Mouse (Mus musculus): ENCODE results near the gene Mogs. TPM values are rescaled to one million over a fixed set of nuclear protein-coding genes. Genes with fewer than 3 reads are reported as not detected.

The Mogs gene
- polyA plus RNA-seq, 1 experiment from 2014 or later: 56.3 TPM

GRCm38 (mm10) chr6:83078324-83078858, 36.9 kb upstream of the Mogs start:
- Histone ChIP-seq H3K27me3 (replicated peaks) (peaks cover 43% of the 10 kb centered on the region), H3K27ac (peak overlapping the region; percentile 77), H3K9ac (peak overlapping the region; percentile 62), H3K4me2 (replicated peaks) (peak overlapping the region; percentile 89), H3K4me1 (replicated peaks) (peaks cover 3% of the 10 kb centered on the region; the same call in 1 of the 2 replicates), H3K36me3 (peaks cover 6% of the 10 kb centered on the region; the same call in 1 of the 2 replicates), H3K9me3 (no peaks in the 10 kb centered on the region), H3K4me3 (replicated peaks) (peak overlapping the region; percentile 78)
- WGBS: under 1% methylated on average over 46 of the region's 46 CpGs
- peak; percentile 96 for ATAC-seq

GRCm38 (mm10) chr6:83080210-83080609, 35.1 kb upstream of the Mogs start:
- 91% methylated on average over 5 of the region's 5 CpGs for WGBS
- Histone ChIP-seq H3K36me3 (peaks cover 6% of the 10 kb centered on the region; the same call in 1 of the 2 replicates), H3K4me2 (replicated peaks) (no peak overlapping the region), H3K9ac (no peak overlapping the region), H3K27ac (no peak overlapping the region), H3K4me1 (replicated peaks) (peaks cover 3% of the 10 kb centered on the region; the same call in 1 of the 2 replicates), H3K9me3 (no peaks in the 10 kb centered on the region), H3K4me3 (replicated peaks) (no peak overlapping the region), H3K27me3 (replicated peaks) (peaks cover 46% of the 10 kb centered on the region)
- no peak for ATAC-seq

- Histone ChIP-seq H3K9ac (no peak overlapping the region), H3K9me3 (no peaks in the 10 kb centered on the region), H3K4me2 (replicated peaks) (no peak overlapping the region), H3K4me1 (replicated peaks) (peaks cover 14% of the 10 kb centered on the region), H3K27me3 (replicated peaks) (peaks cover 56% of the 10 kb centered on the region), H3K4me3 (replicated peaks) (no peak overlapping the region), H3K36me3 (peaks cover 6% of the 10 kb centered on the region; the same call in 1 of the 2 replicates), H3K27ac (no peak overlapping the region)
- ATAC-seq: no peak
- 34% methylated on average over 5 of the region's 5 CpGs for WGBS
Measured at GRCm38 (mm10) chr6:83083497-83083896, 31.8 kb upstream of the Mogs start.

GRCm38 (mm10) chr6:83084477-83084876, 30.8 kb upstream of the Mogs start:
- H3K4me1 ChIP-seq (replicated peaks): peaks cover 14% of the 10 kb centered on the region
- H3K4me2 ChIP-seq (replicated peaks): no peak overlapping the region
- no peak for ATAC-seq
- peaks cover 64% of the 10 kb centered on the region for H3K27me3 ChIP-seq (replicated peaks)
- no peak overlapping the region for H3K27ac ChIP-seq
- H3K9ac ChIP-seq: no peak overlapping the region
- 15% methylated on average over 6 of the region's 6 CpGs for WGBS
- H3K9me3 ChIP-seq: no peaks in the 10 kb centered on the region
- H3K4me3 ChIP-seq (replicated peaks): no peak overlapping the region
- peaks cover 6% of the 10 kb centered on the region; the same call in 1 of the 2 replicates for H3K36me3 ChIP-seq

GRCm38 (mm10) chr6:83086121-83087035, 28.9 kb upstream of the Mogs start, which contains the start of gene Lbx2:
Gene Lbx2 (plus strand): TSS chr6:83086367.
- peaks cover 14% of the 10 kb centered on the region for H3K4me1 ChIP-seq (replicated peaks)
- ATAC-seq: no peak
- H3K27ac ChIP-seq: no peak within 1 kb of the TSS
- H3K27me3 ChIP-seq (replicated peaks): peaks cover 69% of the 10 kb centered on the region
- H3K9ac ChIP-seq: no peak within 1 kb of the TSS
- no peaks in the 10 kb centered on the region for H3K9me3 ChIP-seq
- 5% methylated on average over 41 of the region's 42 CpGs for WGBS
- peak within 1 kb of the TSS; percentile 22 for H3K4me3 ChIP-seq (replicated peaks)
- no peaks in the 10 kb centered on the region for H3K36me3 ChIP-seq
- H3K4me2 ChIP-seq (replicated peaks): peak within 1 kb of the TSS; percentile 56

GRCm38 (mm10) chr6:83087205-83087925, 27.9 kb upstream of the Mogs start:
- H3K27me3 ChIP-seq (replicated peaks): peaks cover 69% of the 10 kb centered on the region
- 4% methylated on average over 47 of the region's 47 CpGs for WGBS
- peak overlapping the region; percentile 56 for H3K4me2 ChIP-seq (replicated peaks)
- no peak; the same call in 1 of the 2 replicates for ATAC-seq
- H3K9ac ChIP-seq: no peak overlapping the region
- H3K36me3 ChIP-seq: no peaks in the 10 kb centered on the region
- peaks cover 14% of the 10 kb centered on the region for H3K4me1 ChIP-seq (replicated peaks)
- H3K27ac ChIP-seq: no peak overlapping the region
- H3K9me3 ChIP-seq: no peaks in the 10 kb centered on the region
- peak overlapping the region; percentile 22 for H3K4me3 ChIP-seq (replicated peaks)

- 17% methylated on average over 9 of the region's 9 CpGs for whole genome bisulfite sequencing
- peaks cover 66% of the 10 kb centered on the region for H3K27me3 ChIP-seq (replicated peaks)
- no peaks in the 10 kb centered on the region for H3K36me3 ChIP-seq
- peak overlapping the region; percentile 22 for H3K4me3 ChIP-seq (replicated peaks)
- no peak overlapping the region for H3K9ac ChIP-seq
- no peak; the same call in 1 of the 2 replicates for ATAC-seq
- no peaks in the 10 kb centered on the region for H3K9me3 ChIP-seq
- no peak overlapping the region for H3K27ac ChIP-seq
- peak overlapping the region; percentile 56 for H3K4me2 ChIP-seq (replicated peaks)
- H3K4me1 ChIP-seq (replicated peaks): peaks cover 14% of the 10 kb centered on the region
Measured at GRCm38 (mm10) chr6:83087926-83088260, 27.4 kb upstream of the Mogs start.

GRCm38 (mm10) chr6:83092416-83093127, 22.7 kb upstream of the Mogs start:
- 28% methylated on average over 6 of the region's 6 CpGs for WGBS

GRCm38 (mm10) chr6:83095968-83096367, 19.3 kb upstream of the Mogs start:
- no peak overlapping the region for H3K4me2 ChIP-seq (replicated peaks)
- 50% methylated on average over 6 of the region's 6 CpGs for WGBS
- H3K36me3 ChIP-seq: no peaks in the 10 kb centered on the region
- no peaks in the 10 kb centered on the region for H3K9me3 ChIP-seq
- H3K4me3 ChIP-seq (replicated peaks): no peak overlapping the region
- H3K9ac ChIP-seq: no peak overlapping the region
- H3K27ac ChIP-seq: no peak overlapping the region
- H3K4me1 ChIP-seq (replicated peaks): no peaks in the 10 kb centered on the region
- ATAC-seq: no peak
- 0 out of 2 replicates have a peak, but pooled peaks cover 2% of the 10 kb centered on the region for H3K27me3 ChIP-seq (replicated peaks)

More at GRCm38 (mm10) chr6:83092416-83093127, 22.7 kb upstream of the Mogs start:
- Histone ChIP-seq H3K27me3 (replicated peaks) (peaks cover 24% of the 10 kb centered on the region), H3K4me1 (replicated peaks) (peaks cover 3% of the 10 kb centered on the region), H3K4me3 (replicated peaks) (no peak overlapping the region), H3K27ac (peak overlapping the region; percentile 44; the same call in 1 of the 2 replicates), H3K4me2 (replicated peaks) (no peak overlapping the region), H3K9ac (no peak overlapping the region), H3K36me3 (no peaks in the 10 kb centered on the region), H3K9me3 (no peaks in the 10 kb centered on the region)
- no peak for ATAC-seq

- Histone ChIP-seq H3K9ac (no peak overlapping the region), H3K27ac (no peak overlapping the region), H3K4me3 (replicated peaks) (no peak overlapping the region), H3K4me2 (replicated peaks) (no peak overlapping the region), H3K27me3 (replicated peaks) (0 out of 2 replicates have a peak, but pooled peaks cover 2% of the 10 kb centered on the region), H3K9me3 (no peaks in the 10 kb centered on the region), H3K36me3 (no peaks in the 10 kb centered on the region), H3K4me1 (replicated peaks) (peaks cover 15% of the 10 kb centered on the region)
- ATAC-seq: no peak
- WGBS: 49% methylated on average over 2 of the region's 2 CpGs
Measured at GRCm38 (mm10) chr6:83098411-83098810, 16.9 kb upstream of the Mogs start.

- Histone ChIP-seq H3K36me3 (no peaks in the 10 kb centered on the region), H3K27ac (peak within 1 kb of the TSS; percentile 86), H3K27me3 (replicated peaks) (no peaks in the 10 kb centered on the region), H3K4me3 (replicated peaks) (peak within 1 kb of the TSS; percentile 72), H3K4me2 (replicated peaks) (peak within 1 kb of the TSS; percentile 100), H3K4me1 (replicated peaks) (peaks cover 16% of the 10 kb centered on the region), H3K9ac (peak within 1 kb of the TSS; percentile 88), H3K9me3 (no peaks in the 10 kb centered on the region)
- peak; percentile 89 for ATAC-seq
- WGBS: under 1% methylated on average over 25 of the region's 25 CpGs
Measured at GRCm38 (mm10) chr6:83101316-83101687, 14.0 kb upstream of the Mogs start, which contains the start of the genes Ccdc142 and Gm42688. Gene Ccdc142 (plus strand): TSS chr6:83101601. Gene Gm42688 (plus strand): TSS chr6:83101617.
